In genomic region chrX:101639741-101640166, GRCm38 (mm10) we compare ENCODE assay signal across 8 mouse cellular contexts. TPM values are rescaled to one million over a fixed set of nuclear protein-coding genes. Genes with fewer than 3 reads are reported as not detected.
DNase-seq lines count a peak whose midpoint lies in the region; ATAC-seq and TF ChIP-seq lines count a peak whose summit lies in the region.

Gene Ogt (plus strand): TSS chrX:101640060.

- H3K27me3 ChIP-seq in megakaryocyte, embryonic 14.5 days (replicated peaks), result peaks cover 13% of the 10 kb centered on the region

- no peaks in the 10 kb centered on the region for H3K9me3 ChIP-seq in megakaryocyte, embryonic 14.5 days

- H3K4me1 ChIP-seq in cortical plate, adult 2 months (ENCODE audit: control insufficient read depth, insufficient read depth, low read length), result no peaks in the 10 kb centered on the region; the same call in 1 of the 2 replicates
- H3K4me1 ChIP-seq in megakaryocyte, embryonic 14.5 days, result peaks cover 10% of the 10 kb centered on the region; the same call in 1 of the 2 replicates

- peak within 1 kb of the TSS; percentile 90 for H3K4me3 ChIP-seq in cortical plate, adult 2 months (ENCODE audit: insufficient read depth, low read length)
- H3K4me3 ChIP-seq in megakaryocyte, embryonic 14.5 days (replicated peaks), result peak within 1 kb of the TSS; percentile 97

- H3K36me3 ChIP-seq in megakaryocyte, embryonic 14.5 days (replicated peaks; ENCODE audit: low read length), result peaks cover 13% of the 10 kb centered on the region

- DNase-seq in gastrocnemius, adult 8-10 months (ENCODE audit: low spot score in 2 of 2), result peak; percentile 84 to 88
- DNase-seq in hindlimb bud, embryonic 11.5 days (ENCODE audit: extremely low spot score, low read depth, low spot score), result peak; percentile 84
- DNase-seq in left cerebral cortex, adult 8-10 months (ENCODE audit: low spot score in 2 of 2), result peak; percentile 81 to 83
- peak; percentile 92 to 94 for DNase-seq in right cerebral cortex, postnatal 10 days (ENCODE audit: low spot score in 2 of 2)
- peak; percentile 72 for DNase-seq in urinary bladder, postnatal 25 days (ENCODE audit: low spot score)

- ATAC-seq in activated CD4-positive, CD25-positive, alpha-beta regulatory T cell, adult 4 months, result peak; percentile 87

- TF ChIP-seq CTCF in cortical plate, adult 2 months (IDR thresholded peaks at IDR 0.05; ENCODE audit: extremely low read depth, insufficient read depth, low read length), result no peak

- TF ChIP-seq POLR2A in cortical plate, adult 2 months (IDR thresholded peaks at IDR 0.05; ENCODE audit: extremely low read depth, insufficient read depth, low read length), result peak; percentile 74

- H3K27ac ChIP-seq in cortical plate, adult 2 months (ENCODE audit: insufficient read depth, low read length), result peak within 1 kb of the TSS; percentile 85

RNA-seq across cellular contexts. Expression of gene Ogt, which starts in this region (rescaled TPM):
- polyA plus RNA-seq in activated CD4-positive, CD25-positive, alpha-beta regulatory T cell, adult 4 months (2017; shearing (Covaris generic)), result 100 to 1,000 TPM; 157 to 183 TPM
- 301 and 326 TPM in 2 replicates for polyA plus RNA-seq in cortical plate, adult 2 months (2012; rRNA removed)
- total RNA-seq in gastrocnemius, adult 8-10 months (2022), result 10 to 100 TPM; 58.9 to 75.0 (median 72.6) TPM
- total RNA-seq in left cerebral cortex, adult 8-10 months (2022), result 100 to 1,000 TPM; 187 to 203 (median 200) TPM
- polyA plus RNA-seq in megakaryocyte, embryonic 14.5 days (2012; ENCODE audit: insufficient read depth, low replicate concordance), result 1.3 and 1.5 TPM in 2 replicates

Comparison
In these comparisons a context has a peak if more than half of its experiments do, and no peak if none do; other contexts are left out.
1. Peak in every context shown above with its lines: DNase-seq, ATAC-seq, H3K4me3 ChIP-seq and H3K27ac ChIP-seq.
2. RNA of gene Ogt (polyA plus RNA-seq): 301 to 326 TPM in cortical plate, adult 2 months and 157 to 183 TPM in activated CD4-positive, CD25-positive, alpha-beta regulatory T cell, adult 4 months; 1.3 to 1.5 TPM in megakaryocyte, embryonic 14.5 days; every median in the first group is over 10 times any median in the second.